Mouse (Mus musculus): ENCODE data around the gene Osbpl8.

DNA sequence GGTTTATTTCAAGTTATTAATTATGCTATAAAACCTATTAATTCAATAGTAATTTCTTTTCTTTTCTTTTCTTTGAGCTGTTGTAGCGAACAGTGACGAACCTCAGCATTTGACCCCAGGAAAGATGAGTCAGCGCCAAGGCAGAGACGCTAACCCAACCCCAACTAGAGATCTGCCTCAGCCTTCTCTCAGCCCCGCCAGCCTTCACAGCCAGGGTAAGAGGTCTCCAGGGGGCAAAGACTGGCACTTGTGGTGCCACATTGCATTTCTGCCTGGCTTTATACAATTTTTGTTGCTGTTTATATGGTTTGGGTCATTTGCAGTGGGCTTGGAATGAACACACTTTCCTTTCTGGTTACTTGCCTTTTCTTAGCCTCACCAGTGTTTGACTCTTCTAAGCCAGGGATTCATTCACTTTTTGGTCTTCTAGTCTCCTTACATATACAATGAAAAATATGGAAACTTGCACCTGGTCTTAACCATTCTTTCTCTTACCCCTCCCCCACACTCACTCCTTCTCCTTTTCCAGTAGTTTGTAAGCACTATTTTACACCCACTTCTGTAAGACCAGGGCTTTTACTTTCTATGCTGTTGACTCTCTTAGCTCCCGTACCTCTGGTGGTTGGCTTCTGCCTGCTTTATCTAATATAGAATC, 69.1 kb downstream of the Osbpl8 start:
- TF ChIP-seq CTCF (IDR thresholded peaks at IDR 0.05; ENCODE audit: borderline replicate concordance, insufficient read depth, low read depth, low read length) = no peak
- no peak for TF ChIP-seq POLR2A (IDR thresholded peaks at IDR 0.05; ENCODE audit: borderline replicate concordance, insufficient read depth, low read length)

Measured in cerebellum, adult 2 months (tissue).